Mouse (Mus musculus): ENCODE measurements around the gene Ada. TPM values are rescaled to one million over a fixed set of nuclear protein-coding genes. Genes with fewer than 3 reads are reported as not detected.
A peak's percentile ranks its signal among the peaks of the same experiment; 100 is the strongest.

Ada gene
- polyA plus RNA-seq, 1 experiment from 2014 or later, result 73.2 TPM

DNA sequence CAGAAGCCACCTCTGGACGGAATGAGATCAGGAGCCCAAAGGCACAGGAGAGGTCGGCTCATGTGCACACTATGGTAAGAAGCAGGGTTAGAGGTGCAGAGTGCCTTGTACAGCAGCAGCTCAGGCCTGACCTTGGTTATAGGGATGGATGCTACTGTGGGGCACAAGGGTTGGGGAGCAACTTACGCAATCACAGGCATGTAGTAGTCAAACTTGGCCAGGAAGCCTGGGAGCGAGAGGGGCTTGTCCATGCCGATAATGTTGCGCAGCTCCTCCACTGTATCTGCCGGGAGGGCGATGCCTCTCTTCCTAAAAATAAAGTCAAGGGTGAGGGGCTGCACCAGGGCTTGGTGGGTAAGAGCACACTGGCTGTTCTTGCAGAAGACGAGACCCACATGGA lies 14.9 kb downstream of the Ada start:
- DNase-seq (ENCODE audit: low spot score), result no peak

GRCm38 (mm10) chr2:163732021-163732420 lies 18.0 kb downstream of the Ada start:
- no peak for DNase-seq (ENCODE audit: low spot score)

DNA sequence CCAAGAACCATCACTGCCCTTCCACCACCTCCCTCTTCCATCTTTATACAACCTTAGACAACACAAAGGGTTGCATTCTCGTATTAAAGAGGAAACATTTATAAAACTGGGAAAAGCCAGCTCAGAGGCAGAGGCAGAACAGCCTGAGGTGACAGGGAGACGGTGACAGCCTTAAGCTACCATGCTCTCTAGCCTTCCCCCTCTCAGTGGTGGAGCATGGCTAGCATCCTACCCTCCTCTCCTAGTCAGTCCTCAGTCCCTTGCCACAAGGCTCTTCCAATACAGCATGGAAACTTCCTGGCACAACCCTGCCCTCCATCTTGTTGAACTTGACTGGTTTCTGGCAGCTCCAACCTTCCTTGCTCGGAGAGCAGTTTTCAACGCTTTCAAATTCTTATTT lies 21.7 kb downstream of the Ada start:
- no peak for DNase-seq (ENCODE audit: low spot score)

- DNase-seq (ENCODE audit: low spot score), result no peak
These were observed 23.2 kb downstream of the Ada start for GRCm38 (mm10) chr2:163726766-163727393.

DNA sequence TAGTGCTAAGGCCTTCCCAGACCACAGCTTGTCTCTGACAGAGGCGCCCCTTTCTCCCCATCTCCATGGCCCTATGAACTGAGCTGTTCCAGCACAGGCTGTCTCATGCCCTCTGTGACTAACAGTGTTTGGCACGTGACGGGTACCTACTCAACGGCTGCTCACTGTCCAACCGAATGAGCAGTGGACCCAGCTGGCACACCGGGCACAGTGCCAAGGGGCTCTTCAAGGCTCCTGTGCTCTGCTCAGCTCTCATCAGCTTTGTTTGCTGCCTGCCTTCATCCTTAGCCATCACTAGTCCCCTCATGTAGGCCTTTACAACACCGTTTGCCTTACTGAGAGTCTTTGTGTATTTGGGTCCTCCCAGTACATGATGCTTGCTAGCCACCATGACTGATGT lies 27.5 kb downstream of the Ada start:
- DNase-seq (ENCODE audit: low spot score), result no peak

DNA sequence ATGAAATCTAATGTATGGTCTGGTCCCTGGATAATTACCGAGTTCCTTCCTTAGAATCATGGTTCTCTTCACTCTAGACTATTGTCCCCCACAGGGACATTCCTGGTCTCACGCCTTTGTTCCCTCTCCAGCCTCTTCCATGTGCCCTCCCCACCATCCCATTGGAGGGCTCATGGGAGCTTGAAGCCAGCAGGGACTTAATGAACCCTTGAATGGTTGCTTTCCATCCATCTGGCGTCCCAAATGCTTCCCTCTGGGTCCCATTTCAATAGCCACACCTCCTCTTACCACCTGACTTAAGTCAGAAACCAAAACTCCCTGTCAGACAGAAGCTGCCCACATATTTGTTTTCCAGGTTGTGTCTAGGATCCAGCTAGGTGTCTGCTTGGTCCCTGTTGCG lies 30.4 kb downstream of the Ada start:
- DNase-seq (ENCODE audit: low spot score), result no peak

DNA sequence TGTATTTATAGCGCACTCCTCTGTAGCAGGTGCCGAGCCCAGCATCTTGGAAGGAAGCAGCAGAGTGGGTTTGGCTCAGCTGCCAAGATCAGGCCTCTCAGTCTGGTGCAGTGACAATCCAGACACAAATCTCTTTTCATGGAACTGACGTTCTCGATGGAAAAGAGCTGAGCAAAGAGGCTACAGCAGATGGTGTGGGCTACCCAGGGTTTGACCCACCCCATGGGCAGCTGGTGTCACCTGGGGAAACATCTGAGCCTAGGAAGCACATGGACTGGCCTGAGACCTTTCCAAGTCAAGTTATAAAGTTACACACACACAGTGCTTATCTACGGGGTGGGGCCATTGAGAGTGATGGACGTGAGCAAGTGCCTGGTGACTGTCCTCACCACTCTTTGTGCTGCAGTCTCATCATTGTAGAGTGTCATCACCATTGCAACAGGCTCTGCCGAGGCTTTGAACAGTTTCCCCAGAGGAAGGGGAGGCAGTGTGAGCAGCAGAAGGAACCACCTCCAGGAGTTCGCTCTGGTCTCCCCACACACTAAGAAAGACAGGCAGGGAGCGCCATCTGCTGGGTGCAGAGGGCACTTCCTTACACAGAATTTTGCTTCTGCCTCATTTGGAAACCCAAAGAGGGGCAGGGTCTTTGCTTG lies 31.0 kb downstream of the Ada start:
- peak; percentile 88 for DNase-seq (ENCODE audit: low spot score)

- DNase-seq (ENCODE audit: low spot score), result no peak
These were observed 31.5 kb downstream of the Ada start for GRCm38 (mm10) chr2:163718526-163718925.

DNA sequence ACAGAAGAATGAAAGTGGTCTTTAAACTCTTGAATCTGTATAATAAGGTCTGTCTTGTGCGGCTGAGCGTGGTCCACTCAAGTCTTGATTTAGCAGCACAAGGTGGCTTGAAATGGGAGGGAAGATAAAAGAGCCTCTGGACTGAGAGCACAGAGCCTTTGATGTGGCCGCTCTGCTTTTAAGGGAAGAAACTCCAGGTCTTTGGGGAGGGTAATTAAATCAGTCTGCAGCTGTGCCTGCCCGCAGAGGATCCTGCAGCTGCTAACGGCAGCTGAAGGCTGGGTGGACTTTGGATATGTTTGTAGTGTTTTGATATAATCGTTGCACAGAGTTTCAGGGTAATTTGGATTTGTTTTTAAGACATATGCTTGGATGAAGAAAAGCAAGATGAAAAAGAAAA lies 33.2 kb downstream of the Ada start:
- DNase-seq (ENCODE audit: low spot score), result peak; percentile 44

DNA sequence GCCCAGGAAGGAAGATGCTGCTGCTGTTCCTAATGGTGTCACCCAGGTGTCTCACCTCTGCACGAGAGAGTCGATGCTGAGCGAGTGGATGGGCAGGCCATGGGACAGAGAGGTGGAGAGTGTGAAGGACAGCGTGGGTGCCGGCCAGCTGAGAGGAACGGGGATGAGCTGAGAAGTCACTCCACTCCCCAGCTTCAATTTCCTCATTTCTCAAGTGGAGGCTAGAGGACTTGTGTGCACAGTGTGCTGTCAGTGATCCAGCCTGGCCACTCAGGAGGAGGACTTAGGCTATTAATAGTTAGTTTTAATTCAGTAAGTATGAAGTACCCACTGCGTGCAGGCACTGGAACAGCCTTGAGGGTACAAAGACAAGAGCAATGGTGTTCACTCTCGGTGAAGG lies 33.6 kb downstream of the Ada start:
- no peak for DNase-seq (ENCODE audit: low spot score)

- no peak for DNase-seq (ENCODE audit: low spot score)
These were observed 36.7 kb downstream of the Ada start for GRCm38 (mm10) chr2:163713340-163713739.

- DNase-seq (ENCODE audit: low spot score), result no peak
These were observed 37.2 kb downstream of the Ada start for GRCm38 (mm10) chr2:163712874-163713273.

DNA sequence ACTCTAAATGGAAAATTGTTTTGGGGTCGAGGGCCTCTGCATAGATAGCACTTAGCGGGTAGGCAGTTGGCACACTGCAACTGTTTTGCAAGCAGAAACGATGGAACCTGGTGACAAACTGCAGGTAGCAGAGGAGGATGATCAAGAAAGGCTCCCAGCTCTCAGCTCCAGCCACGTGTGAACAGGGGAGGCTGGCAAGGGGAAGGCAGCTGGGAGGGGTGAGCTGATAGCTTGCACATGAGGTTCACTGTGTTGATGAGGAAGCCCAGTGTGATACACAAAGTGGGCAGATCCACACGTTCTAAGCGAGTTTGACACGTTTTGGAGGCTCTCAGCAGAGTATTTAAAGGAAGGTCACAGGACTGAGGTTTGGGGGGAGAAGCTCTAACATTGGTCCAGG lies 37.6 kb downstream of the Ada start:
- peak; percentile 13 for DNase-seq (ENCODE audit: low spot score)

DNA sequence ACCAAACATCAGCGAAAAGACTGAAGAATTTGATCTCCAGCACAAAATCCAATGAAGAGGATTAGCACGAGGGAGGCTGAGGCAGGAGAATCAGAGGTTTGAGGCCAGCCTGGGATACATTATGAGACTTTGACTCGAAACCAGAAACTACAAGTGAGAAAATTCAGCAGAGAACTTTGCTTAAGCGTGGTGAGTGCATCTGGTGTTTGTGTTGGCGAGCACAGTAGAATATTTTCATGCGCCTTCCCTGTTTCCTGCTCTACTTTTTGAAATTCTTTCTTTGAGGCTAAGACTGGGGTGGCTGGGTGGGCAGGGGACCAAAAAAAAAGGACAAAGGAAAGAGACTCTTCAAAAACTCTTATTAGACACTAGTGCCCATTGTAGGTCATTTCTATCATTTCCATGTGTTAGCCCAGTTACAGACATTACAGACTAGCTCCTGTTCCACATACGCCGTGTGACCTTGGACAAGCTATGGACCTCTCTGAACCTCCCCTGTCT lies 38.6 kb downstream of the Ada start:
- DNase-seq (ENCODE audit: low spot score), result no peak

DNA sequence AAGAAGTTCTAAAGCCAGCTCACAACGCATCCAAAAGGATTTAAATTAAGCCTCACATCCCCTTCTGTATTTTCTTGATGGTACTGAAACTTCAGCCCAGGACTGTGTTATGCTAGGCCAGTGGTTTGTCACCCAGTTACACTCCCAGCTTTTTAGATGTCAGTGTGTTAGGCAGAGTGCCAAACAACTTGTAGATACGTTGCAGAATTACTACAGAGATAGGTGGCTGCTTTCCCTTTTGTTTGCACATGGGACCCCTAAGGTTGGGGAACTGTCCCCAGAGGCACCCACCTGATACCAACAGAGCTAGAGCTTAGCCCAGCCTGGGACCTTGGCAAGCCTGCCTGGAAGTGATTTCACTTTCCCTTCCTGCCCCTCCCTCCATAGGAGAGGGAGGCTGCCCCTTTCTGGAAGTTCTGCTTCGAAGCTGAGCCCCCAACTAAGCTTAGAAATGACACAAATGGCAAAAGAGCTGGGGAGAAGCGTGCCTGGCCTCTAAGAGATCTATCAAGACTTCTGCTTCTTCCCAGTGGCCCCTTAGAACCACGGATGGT lies 39.4 kb downstream of the Ada start:
- DNase-seq (ENCODE audit: low spot score), result no peak

DNA sequence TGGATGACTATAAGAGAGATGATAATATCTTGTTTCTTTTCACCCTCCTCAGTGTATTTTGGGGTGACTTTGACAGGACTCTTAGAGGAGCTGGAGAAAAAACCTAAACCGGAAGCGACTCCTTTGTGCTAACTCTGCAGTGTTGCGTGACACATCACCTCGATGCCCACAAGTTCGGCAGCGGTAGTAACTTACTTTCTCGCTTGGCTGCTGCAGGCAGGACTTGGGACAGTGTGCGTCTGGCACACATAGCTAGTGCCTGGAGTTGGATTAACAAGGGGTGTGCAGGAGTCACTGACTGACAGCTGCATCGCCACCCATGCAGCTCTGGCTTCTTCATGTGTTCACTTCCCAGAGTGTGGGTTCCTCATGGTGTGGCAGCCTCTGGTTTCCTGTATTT lies 40.0 kb downstream of the Ada start:
- no peak for DNase-seq (ENCODE audit: low spot score)

DNA sequence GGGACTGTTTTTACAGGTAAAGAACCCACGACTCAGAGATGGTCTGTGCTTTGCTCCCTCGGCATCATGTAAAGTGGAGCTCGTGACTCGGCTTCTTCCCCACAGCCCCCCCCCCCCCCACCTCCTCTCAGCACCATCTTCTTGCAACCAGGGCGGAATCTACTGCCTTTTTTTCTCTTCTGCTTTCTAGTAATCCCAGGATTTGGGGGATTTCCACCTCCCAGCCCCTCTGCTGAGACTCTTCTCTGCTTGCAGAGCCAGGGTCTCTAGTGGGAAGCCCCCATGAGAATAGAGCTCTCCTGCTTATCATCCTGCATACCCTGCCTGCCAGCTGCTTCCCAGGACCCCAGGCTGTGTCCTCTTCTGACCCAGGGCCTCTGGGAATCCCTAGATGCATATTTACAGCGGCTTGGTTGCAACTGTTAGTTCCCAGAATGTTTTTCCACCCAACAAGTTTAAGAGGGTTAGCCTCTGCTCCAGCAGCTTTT lies 41.2 kb downstream of the Ada start:
- DNase-seq (ENCODE audit: low spot score), result no peak

GRCm38 (mm10) chr2:163708321-163708720 lies 41.7 kb downstream of the Ada start:
- no peak for DNase-seq (ENCODE audit: low spot score)

GRCm38 (mm10) chr2:163703599-163704260 lies 46.3 kb downstream of the Ada start:
- no peak for DNase-seq (ENCODE audit: low spot score)

GRCm38 (mm10) chr2:163702921-163703320 lies 47.1 kb downstream of the Ada start:
- DNase-seq (ENCODE audit: low spot score), result no peak

- DNase-seq (ENCODE audit: low spot score), result peak; percentile 35
These were observed 47.6 kb downstream of the Ada start for GRCm38 (mm10) chr2:163702431-163702830.

- no peak for DNase-seq (ENCODE audit: low spot score)
These were observed 50.8 kb downstream of the Ada start for GRCm38 (mm10) chr2:163699078-163699780.
